Comparison of ENCODE assay signal across 8 mouse cellular contexts in genomic region chr10:40638823-40639819, GRCm38 (mm10). TPM values are rescaled to one million over a fixed set of nuclear protein-coding genes. Genes with fewer than 3 reads are reported as not detected.
A peak's percentile ranks its signal among the peaks of the same experiment; 100 is the strongest.
DNase-seq lines count a peak whose midpoint lies in the region; ATAC-seq and TF ChIP-seq lines count a peak whose summit lies in the region.

No protein-coding gene starts in this region.

- H3K9me3 ChIP-seq in kidney, postnatal 0 days (replicated peaks; ENCODE audit: low read length): no peaks in the 10 kb centered on the region
- no peaks in the 10 kb centered on the region for H3K9me3 ChIP-seq in midbrain, embryonic 10.5 days (replicated peaks)

- peak; percentile 81 for DNase-seq in kidney, postnatal 0 days (ENCODE audit: low spot score)
- DNase-seq in kidney, postnatal 25 days: no peak
- peak; percentile 48 for DNase-seq in Muller cell, postnatal 12 days (ENCODE audit: inconsistent ontology term)
- peak; percentile 43 for DNase-seq in embryo, embryonic 11 days
- DNase-seq in midbrain, embryonic 10.5 days (ENCODE audit: low spot score): no peak
- no peak for DNase-seq in ovary, adult 18-20 months (ENCODE audit: low spot score)
- no peak for DNase-seq in adrenal gland, postnatal 4 days (ENCODE audit: low spot score in 2 of 2)
- no peak for DNase-seq in heart, adult 18-20 months

- H3K4me1 ChIP-seq in kidney, postnatal 0 days (replicated peaks; ENCODE audit: insufficient read depth, low read length): peaks cover 8% of the 10 kb centered on the region; the same call in 1 of the 2 replicates
- peaks cover 19% of the 10 kb centered on the region for H3K4me1 ChIP-seq in midbrain, embryonic 10.5 days

- H3K4me3 ChIP-seq in kidney, postnatal 0 days (replicated peaks; ENCODE audit: low read depth, low read length): no peak overlapping the region
- no peak overlapping the region for H3K4me3 ChIP-seq in midbrain, embryonic 10.5 days

- peak; percentile 51 for TF ChIP-seq CTCF in kidney, postnatal 0 days (IDR thresholded peaks at IDR 0.05; ENCODE audit: low read depth)

- H3K36me3 ChIP-seq in kidney, postnatal 0 days (ENCODE audit: insufficient read depth, low read length): no peaks in the 10 kb centered on the region
- H3K36me3 ChIP-seq in midbrain, embryonic 10.5 days: no peaks in the 10 kb centered on the region

- WGBS in kidney, postnatal 0 days: 32% methylated on average over 26 of the region's 26 CpGs
- 58% methylated on average over 26 of the region's 26 CpGs for WGBS in midbrain, embryonic 10.5 days

- ATAC-seq in kidney, postnatal 0 days (replicated peaks; ENCODE audit: low FRiP score, low read depth): peak; percentile 92

- no peak overlapping the region; the same call in 1 of the 2 replicates for H3K4me2 ChIP-seq in kidney, postnatal 0 days (ENCODE audit: low read length)

- no peaks in the 10 kb centered on the region for H3K27me3 ChIP-seq in kidney, postnatal 0 days (ENCODE audit: insufficient read depth, low read length)
- H3K27me3 ChIP-seq in midbrain, embryonic 10.5 days (ENCODE audit: low read depth, poor library complexity, severe bottlenecking): peaks cover 5% of the 10 kb centered on the region; the same call in 1 of the 2 replicates

- peak overlapping the region; percentile 68 for H3K27ac ChIP-seq in kidney, postnatal 0 days
- peak overlapping the region; percentile 61 for H3K27ac ChIP-seq in midbrain, embryonic 10.5 days (replicated peaks)

- no peak overlapping the region for H3K9ac ChIP-seq in kidney, postnatal 0 days (ENCODE audit: low read depth, low read length)

RNA-seq across cellular contexts. Expression of gene Ddo, which starts 9.3 kb away (rescaled TPM):
- polyA plus RNA-seq in kidney, postnatal 0 days (2015; fragmentation: Nextera tagmentation; extraction: Ambion mirVana): 3.2 and 3.6 TPM in 2 replicates
- 0.21 TPM in 1 of 2 replicates, not detected in the other for polyA plus RNA-seq in midbrain, embryonic 10.5 days (2016; fragmentation: Nextera tagmentation; extraction: Ambion mirVana)
- 1 to 10 TPM; 6.6 to 7.4 TPM for total RNA-seq in adrenal gland, postnatal 4 days (2021)
- 10 to 100 TPM; 27.7 to 36.2 TPM for total RNA-seq in heart, adult 18-20 months (2021)

RNA-seq across cellular contexts. Expression of gene Mettl24, which starts 44.0 kb away (rescaled TPM):
- polyA plus RNA-seq in kidney, postnatal 0 days (2015; fragmentation: Nextera tagmentation; extraction: Ambion mirVana): 3.5 and 3.9 TPM in 2 replicates
- 0.54 and 1.2 TPM in 2 replicates for polyA plus RNA-seq in midbrain, embryonic 10.5 days (2016; fragmentation: Nextera tagmentation; extraction: Ambion mirVana)
- total RNA-seq in adrenal gland, postnatal 4 days (2021): 1 to 10 TPM; 9.3 to 9.9 TPM
- total RNA-seq in heart, adult 18-20 months (2021): 1 to 10 TPM; 1.3 to 1.6 TPM

Comparison
In these comparisons a context has a peak if more than half of its experiments do, and no peak if none do; other contexts are left out.
1. DNase-seq: peak in kidney, postnatal 0 days (single experiment), Muller cell, postnatal 12 days (single experiment) and embryo, embryonic 11 days (single experiment); none in kidney, postnatal 25 days (0 of 2), midbrain, embryonic 10.5 days (single experiment), ovary, adult 18-20 months (single experiment), adrenal gland, postnatal 4 days (0 of 2) and heart, adult 18-20 months (0 of 2).